ENCODE assay signal across 10 mouse cellular contexts in genomic region chr15:80288036-80288435, GRCm38 (mm10). TPM values are rescaled to one million over a fixed set of nuclear protein-coding genes. Genes with fewer than 3 reads are reported as not detected.
DNase-seq lines count a peak whose midpoint lies in the region; ATAC-seq lines count a peak whose summit lies in the region.
"Had no signal": no experiment of that assay in that cellular context is flagged by ENCODE, and none has a peak within 500 bp of the region (broad histone marks: within the 10 kb centered on the region; RNA-seq: fewer than 3 reads in every experiment).

No protein-coding gene starts in this region.

- peak overlapping the region; percentile 51 for H3K4me3 ChIP-seq in heart, embryonic 16.5 days (ENCODE audit: low read length)
- H3K4me3 ChIP-seq in embryonic facial prominence, embryonic 15.5 days (replicated peaks): peak overlapping the region; percentile 44
- H3K4me3 ChIP-seq in limb, embryonic 15.5 days: peak overlapping the region; percentile 45

- H3K9ac ChIP-seq in heart, embryonic 16.5 days (ENCODE audit: low read length): no peak overlapping the region
- H3K9ac ChIP-seq in embryonic facial prominence, embryonic 15.5 days: no peak overlapping the region
- 0 out of 2 replicates have a peak overlapping the region, but pooled peaks have one; percentile 14 for H3K9ac ChIP-seq in limb, embryonic 15.5 days

- no peak for ATAC-seq in heart, embryonic 16.5 days (replicated peaks; ENCODE audit: extremely low read depth, insufficient read depth, low FRiP score)
- no peak for ATAC-seq in embryonic facial prominence, embryonic 15.5 days (ENCODE audit: insufficient number of reproducible peaks, low FRiP score, low TSS enrichment, low read depth)
- ATAC-seq in limb, embryonic 15.5 days (ENCODE audit: insufficient number of reproducible peaks, low FRiP score, low TSS enrichment, low read depth): no peak

- peak overlapping the region; percentile 71 for H3K4me2 ChIP-seq in heart, embryonic 16.5 days (ENCODE audit: low read depth, low read length)
- H3K4me2 ChIP-seq in embryonic facial prominence, embryonic 15.5 days (replicated peaks): peak overlapping the region; percentile 89
- peak overlapping the region; percentile 89 for H3K4me2 ChIP-seq in limb, embryonic 15.5 days

- no peak for DNase-seq in heart, postnatal 36 days
- peak; percentile 40 for DNase-seq in ZHBTc4 (ENCODE audit: low read depth, low spot score)
- DNase-seq in natural killer cell, adult 2 months (ENCODE audit: low spot score in 2 of 2): no peak
- DNase-seq in urinary bladder, postnatal 36 days (ENCODE audit: low spot score in 2 of 2): no peak
- no peak for DNase-seq in frontal cortex, adult 2 months (ENCODE audit: extremely low spot score in 1 of 2, low spot score in 1 of 2)

- peaks cover 9% of the 10 kb centered on the region; the same call in 1 of the 2 replicates for H3K4me1 ChIP-seq in heart, embryonic 16.5 days (ENCODE audit: control insufficient read depth, insufficient read depth, low read length)
- H3K4me1 ChIP-seq in embryonic facial prominence, embryonic 15.5 days: peaks cover 15% of the 10 kb centered on the region
- peaks cover 14% of the 10 kb centered on the region for H3K4me1 ChIP-seq in limb, embryonic 15.5 days

- no peaks in the 10 kb centered on the region for H3K36me3 ChIP-seq in heart, embryonic 16.5 days (ENCODE audit: control insufficient read depth, insufficient read depth)
- no peaks in the 10 kb centered on the region for H3K36me3 ChIP-seq in embryonic facial prominence, embryonic 15.5 days
- H3K36me3 ChIP-seq in limb, embryonic 15.5 days: no peaks in the 10 kb centered on the region

- no peak overlapping the region for H3K27ac ChIP-seq in heart, embryonic 16.5 days (ENCODE audit: low read length)
- no peak overlapping the region for H3K27ac ChIP-seq in embryonic facial prominence, embryonic 15.5 days (replicated peaks)
- no peak overlapping the region for H3K27ac ChIP-seq in limb, embryonic 15.5 days

- no peaks in the 10 kb centered on the region for H3K9me3 ChIP-seq in heart, embryonic 16.5 days (replicated peaks; ENCODE audit: control insufficient read depth, low read length)
- no peaks in the 10 kb centered on the region; the same call in 1 of the 2 replicates for H3K9me3 ChIP-seq in embryonic facial prominence, embryonic 15.5 days (replicated peaks)
- no peaks in the 10 kb centered on the region for H3K9me3 ChIP-seq in limb, embryonic 15.5 days

- peaks cover 65% of the 10 kb centered on the region for H3K27me3 ChIP-seq in heart, embryonic 16.5 days (ENCODE audit: control insufficient read depth, insufficient read depth, low read length)
- peaks cover 75% of the 10 kb centered on the region for H3K27me3 ChIP-seq in embryonic facial prominence, embryonic 15.5 days
- H3K27me3 ChIP-seq in limb, embryonic 15.5 days: peaks cover 81% of the 10 kb centered on the region

- WGBS in heart, embryonic 16.5 days: 7% methylated on average over 23 of the region's 23 CpGs
- 3% methylated on average over 23 of the region's 23 CpGs for WGBS in embryonic facial prominence, embryonic 15.5 days
- WGBS in limb, embryonic 15.5 days: 3% methylated on average over 22 of the region's 23 CpGs

- intact Hi-C loops in heart, postnatal 36 days (cut with DNase I): loop anchor here (2.0 kb wide), 1 partner anchor 407 kb away; no protein-coding TSS in a partner anchor

RNA-seq across cellular contexts. Expression of gene Cacna1i, which starts 1.0 kb away (rescaled TPM):
- polyA plus RNA-seq in heart, embryonic 16.5 days (2015; fragmentation: Nextera tagmentation; extraction: Ambion mirVana): 0.02 TPM in 1 of 2 replicates, not detected in the other
- under 1 TPM in 1 of 2 experiments, not detected in 1; 0.03 TPM for total RNA-seq in heart, postnatal 36 days (2021)
- 0.03 and 0.05 TPM in 2 replicates for polyA plus RNA-seq in embryonic facial prominence, embryonic 15.5 days (2015; fragmentation: Nextera tagmentation; extraction: Ambion mirVana)
- 0.02 and 0.06 TPM in 2 replicates for polyA plus RNA-seq in limb, embryonic 15.5 days (2015; fragmentation: Nextera tagmentation; extraction: Ambion mirVana)
- polyA plus RNA-seq in frontal cortex, adult 2 months (2012; rRNA removed): 35.7 and 40.9 TPM in 2 replicates

RNA-seq across cellular contexts. Expression of gene Rps19bp1, which starts 23.9 kb away (rescaled TPM):
- 35.3 and 35.7 TPM in 2 replicates for polyA plus RNA-seq in heart, embryonic 16.5 days (2015; fragmentation: Nextera tagmentation; extraction: Ambion mirVana)
- 10 to 100 TPM; 11.5 to 15.8 TPM for total RNA-seq in heart, postnatal 36 days (2021)
- 53.5 and 54.6 TPM in 2 replicates for polyA plus RNA-seq in embryonic facial prominence, embryonic 15.5 days (2015; fragmentation: Nextera tagmentation; extraction: Ambion mirVana)
- polyA plus RNA-seq in limb, embryonic 15.5 days (2015; fragmentation: Nextera tagmentation; extraction: Ambion mirVana): 47.9 and 57.0 TPM in 2 replicates
- 46.5 and 47.8 TPM in 2 replicates for polyA plus RNA-seq in frontal cortex, adult 2 months (2012; rRNA removed)

RNA-seq across cellular contexts. Expression of gene Atf4, which starts 33.1 kb away (rescaled TPM):
- 81.8 and 84.6 TPM in 2 replicates for polyA plus RNA-seq in heart, embryonic 16.5 days (2015; fragmentation: Nextera tagmentation; extraction: Ambion mirVana)
- total RNA-seq in heart, postnatal 36 days (2021): 10 to 100 TPM; 65.2 to 75.8 TPM
- polyA plus RNA-seq in embryonic facial prominence, embryonic 15.5 days (2015; fragmentation: Nextera tagmentation; extraction: Ambion mirVana): 141 and 145 TPM in 2 replicates
- polyA plus RNA-seq in limb, embryonic 15.5 days (2015; fragmentation: Nextera tagmentation; extraction: Ambion mirVana): 145 and 160 TPM in 2 replicates
- polyA plus RNA-seq in frontal cortex, adult 2 months (2012; rRNA removed): 206 and 220 TPM in 2 replicates

RNA-seq across cellular contexts. Expression of gene AC140267.1, which starts 52.4 kb away (rescaled TPM):
- polyA plus RNA-seq in heart, embryonic 16.5 days (2015; fragmentation: Nextera tagmentation; extraction: Ambion mirVana): 3.4 TPM in 1 of 2 replicates, not detected in the other
- 10 to 100 TPM; 10.7 to 20.5 TPM for total RNA-seq in heart, postnatal 36 days (2021)
- polyA plus RNA-seq in embryonic facial prominence, embryonic 15.5 days (2015; fragmentation: Nextera tagmentation; extraction: Ambion mirVana): not detected in 2 replicates
- not detected in 2 replicates for polyA plus RNA-seq in limb, embryonic 15.5 days (2015; fragmentation: Nextera tagmentation; extraction: Ambion mirVana)
- polyA plus RNA-seq in frontal cortex, adult 2 months (2012; rRNA removed): not detected in 2 replicates
- polyA plus RNA-seq: gonadal fat pad, adult 2 months; spleen, adult 2 months had no signal

RNA-seq across cellular contexts. Expression of gene Mief1, which starts 54.2 kb away (rescaled TPM):
- 26.1 and 30.0 TPM in 2 replicates for polyA plus RNA-seq in heart, embryonic 16.5 days (2015; fragmentation: Nextera tagmentation; extraction: Ambion mirVana)
- total RNA-seq in heart, postnatal 36 days (2021): 10 to 100 TPM; 31.5 to 32.8 TPM
- polyA plus RNA-seq in embryonic facial prominence, embryonic 15.5 days (2015; fragmentation: Nextera tagmentation; extraction: Ambion mirVana): 26.4 and 27.8 TPM in 2 replicates
- 25.6 and 27.7 TPM in 2 replicates for polyA plus RNA-seq in limb, embryonic 15.5 days (2015; fragmentation: Nextera tagmentation; extraction: Ambion mirVana)
- 14.9 and 15.6 TPM in 2 replicates for polyA plus RNA-seq in frontal cortex, adult 2 months (2012; rRNA removed)

Comparison
In these comparisons a context has a peak if more than half of its experiments do, and no peak if none do; other contexts are left out.
1. RNA of gene Cacna1i, which starts 1.0 kb away (polyA plus RNA-seq): 35.7 to 40.9 TPM in frontal cortex, adult 2 months; 0.02 to 0.06 TPM in limb, embryonic 15.5 days, 0.03 to 0.05 TPM in embryonic facial prominence, embryonic 15.5 days and 0.02 TPM in heart, embryonic 16.5 days; every median in the first group is over 10 times any median in the second.
2. Peak in every context shown above with its lines, with median percentiles within 50 percentile points of each other: H3K4me2 ChIP-seq and H3K4me3 ChIP-seq.